Mouse (Mus musculus) liver, embryonic 16.5 days (tissue): ENCODE data around the gene Hist1h2bl. TPM values are rescaled to one million over a fixed set of nuclear protein-coding genes. Genes with fewer than 3 reads are reported as not detected.
A peak's percentile ranks its signal among the peaks of the same experiment; 100 is the strongest.
"Not testable (repeated sequence)": the region's sequence is repeated elsewhere in the genome, so short reads cannot be mapped to it uniquely, and the experiment has no call there.

Source experiments
- ATAC-seq: fragments of 200-750 bp; cut with Nextera tagmentation; 2 replicates; pipeline ENCODE4 v1.8.0; 2017; ENCODE audit warnings: low read depth, mild to moderate bottlenecking, moderate number of reproducible peaks, moderate library complexity
- H3K27ac ChIP-seq: fragments of 300-500 bp; sonication (generic); 2 replicates; pipeline ENCODE4 v1.5.1; 2014; ENCODE audit warnings: mild to moderate bottlenecking, low read length
- H3K27me3 ChIP-seq: fragments of 300-500 bp; sonication (generic); 2 replicates; pipeline ENCODE4 v1.6.1; 2014; ENCODE audit warnings: low read depth, low read length, mixed read lengths; ENCODE audit not compliant: control insufficient read depth, insufficient read depth
- H3K36me3 ChIP-seq: fragments of 300-500 bp; sonication (generic); 2 replicates; pipeline ENCODE4 v1.6.1; 2014; ENCODE audit warnings: mild to moderate bottlenecking; ENCODE audit not compliant: control insufficient read depth, insufficient read depth
- H3K4me1 ChIP-seq: fragments of 300-500 bp; sonication (generic); 2 replicates; pipeline ENCODE4 v1.6.1; 2014; ENCODE audit warnings: low read depth, low read length, mixed read lengths; ENCODE audit not compliant: control insufficient read depth
- H3K4me2 ChIP-seq: fragments of 300-500 bp; sonication (generic); 2 replicates; pipeline ENCODE4 v1.6.1; 2014; ENCODE audit warnings: low read depth, low read length, mixed read lengths
- H3K4me3 ChIP-seq: fragments of 300-500 bp; sonication (generic); 2 replicates; pipeline ENCODE4 v1.5.1; 2014; ENCODE audit warnings: low read depth, mild to moderate bottlenecking, low read length
- H3K9ac ChIP-seq: fragments of 300-500 bp; sonication (generic); 2 replicates; pipeline ENCODE4 v1.6.1; 2014; ENCODE audit warnings: low read depth, low read length
- H3K9me3 ChIP-seq: fragments of 300-500 bp; sonication (generic); replicated peaks from 2 replicates; pipeline ENCODE4 v1.6.1; 2016; ENCODE audit warnings: low read length; ENCODE audit not compliant: control insufficient read depth
- WGBS: fragments of 180-500 bp; shearing (Covaris S2); extraction: QIAGEN DNeasy Blood & Tissue Kit; methylation state at CpG from one replicate; pipeline ENCODE4 v1.1.7; 2014; ENCODE audit not compliant: insufficient replicate concordance; 5-methylcytosine and 5-hydroxymethylcytosine counted together
- polyA plus RNA-seq: library from polyadenylated mRNA; unstranded; fragments of >200 nt; fragmentation: Nextera tagmentation; extraction: Ambion mirVana; gene quantifications from 2 replicates; pipeline ENCODE4 v1.2.1, GENCODE M21; 2015

The Hist1h2bl gene
- polyA plus RNA-seq, 1 experiment from 2014 or later, result 3.5 TPM

- not testable (repeated sequence) for H3K9me3 ChIP-seq, H3K36me3 ChIP-seq, H3K27me3 ChIP-seq
- 1% methylated on average over 9 of the region's 38 CpGs for WGBS
- peak; percentile 5; the same call in 1 of the 2 replicates for ATAC-seq
- Histone ChIP-seq H3K4me2 (peak overlapping the region; percentile 82), H3K9ac (peak overlapping the region; percentile 79), H3K4me1 (peaks cover 30% of the 10 kb centered on the region), H3K27ac (peak overlapping the region; percentile 97), H3K4me3 (peak overlapping the region; percentile 55)
These were observed 823 bp upstream of the Hist1h2bl start for GRCm38 (mm10) chr13:21716540-21717391.

- ATAC-seq, result no peak; the same call in 1 of the 2 replicates
- Histone ChIP-seq H3K27ac (peak overlapping the region; percentile 97), H3K4me2 (peak overlapping the region; percentile 76), H3K4me1 (peaks cover 32% of the 10 kb centered on the region), H3K9ac (peak overlapping the region; percentile 83), H3K4me3 (peak overlapping the region; percentile 55), H3K27me3 (no peaks in the 10 kb centered on the region), H3K9me3 (no peaks in the 10 kb centered on the region), H3K36me3 (no peaks in the 10 kb centered on the region)
- WGBS, result under 1% methylated on average over 22 of the region's 22 CpGs
These were observed 646 bp downstream of the Hist1h2bl start for GRCm38 (mm10) chr13:21715131-21715863.

GRCm38 (mm10) chr13:21714725-21715124 is 1.2 kb downstream of the Hist1h2bl start:
- Histone ChIP-seq H3K9ac (peak overlapping the region; percentile 83), H3K27ac (peak overlapping the region; percentile 97), H3K36me3 (no peaks in the 10 kb centered on the region), H3K4me3 (peak overlapping the region; percentile 55), H3K4me2 (peak overlapping the region; percentile 76), H3K4me1 (peaks cover 27% of the 10 kb centered on the region), H3K9me3 (no peaks in the 10 kb centered on the region), H3K27me3 (no peaks in the 10 kb centered on the region)
- ATAC-seq, result no peak
- under 1% methylated on average over 7 of the region's 7 CpGs for WGBS

- no peaks in the 10 kb centered on the region for H3K36me3 ChIP-seq
- 26% methylated on average over 4 of the region's 4 CpGs for WGBS
- peak overlapping the region; percentile 90 for H3K4me2 ChIP-seq
- peak overlapping the region; percentile 66 for H3K4me3 ChIP-seq
- H3K9ac ChIP-seq, result peak overlapping the region; percentile 69
- H3K27ac ChIP-seq, result no peak overlapping the region
- no peaks in the 10 kb centered on the region for H3K9me3 ChIP-seq
- H3K27me3 ChIP-seq, result no peaks in the 10 kb centered on the region
- peaks cover 19% of the 10 kb centered on the region for H3K4me1 ChIP-seq
- ATAC-seq, result no peak
These were observed 4.2 kb downstream of the Hist1h2bl start for GRCm38 (mm10) chr13:21711698-21712097.

- peak overlapping the region; percentile 15 for H3K27ac ChIP-seq
- WGBS, result 3% methylated on average over 22 of the region's 22 CpGs
- peak; percentile 68 for ATAC-seq
These were observed 5.0 kb downstream of the Hist1h2bl start for GRCm38 (mm10) chr13:21710821-21711525.

GRCm38 (mm10) chr13:21710031-21710711 is 5.8 kb downstream of the Hist1h2bl start:
- peak overlapping the region; percentile 86 for H3K27ac ChIP-seq
- no peaks in the 10 kb centered on the region for H3K27me3 ChIP-seq
- H3K4me1 ChIP-seq, result peaks cover 14% of the 10 kb centered on the region
- ATAC-seq, result peak; percentile 73
- H3K4me2 ChIP-seq, result peak overlapping the region; percentile 63
- peak overlapping the region; percentile 83 for H3K4me3 ChIP-seq
- H3K9ac ChIP-seq, result peak overlapping the region; percentile 77
- WGBS, result under 1% methylated on average over 32 of the region's 32 CpGs
- H3K9me3 ChIP-seq, result no peaks in the 10 kb centered on the region
- no peaks in the 10 kb centered on the region for H3K36me3 ChIP-seq

More at GRCm38 (mm10) chr13:21710821-21711525, 5.0 kb downstream of the Hist1h2bl start:
- peak overlapping the region; percentile 66 for H3K4me3 ChIP-seq
- peaks cover 19% of the 10 kb centered on the region for H3K4me1 ChIP-seq
- H3K9me3 ChIP-seq, result no peaks in the 10 kb centered on the region
- no peaks in the 10 kb centered on the region for H3K36me3 ChIP-seq
- peak overlapping the region; percentile 90 for H3K4me2 ChIP-seq
- no peaks in the 10 kb centered on the region for H3K27me3 ChIP-seq
- peak overlapping the region; percentile 69 for H3K9ac ChIP-seq

GRCm38 (mm10) chr13:21706669-21707068 is 9.3 kb downstream of the Hist1h2bl start:
- ATAC-seq, result no peak
- no peak overlapping the region for H3K4me3 ChIP-seq

GRCm38 (mm10) chr13:21697811-21698210 is 18.1 kb downstream of the Hist1h2bl start, which contains the start of gene Olfr1359:
Olfr1359 (plus strand) TSS chr13:21698111.
- Histone ChIP-seq H3K9me3 (no peaks in the 10 kb centered on the region), H3K4me1 (no peaks in the 10 kb centered on the region), H3K9ac (no peak within 1 kb of the TSS), H3K4me3 (no peak within 1 kb of the TSS), H3K27ac (no peak within 1 kb of the TSS), H3K4me2 (no peak within 1 kb of the TSS), H3K36me3 (no peaks in the 10 kb centered on the region), H3K27me3 (no peaks in the 10 kb centered on the region)
- no peak for ATAC-seq

More at GRCm38 (mm10) chr13:21706669-21707068, 9.3 kb downstream of the Hist1h2bl start:
- H3K27ac ChIP-seq, result no peak overlapping the region
- H3K36me3 ChIP-seq, result no peaks in the 10 kb centered on the region
- no peaks in the 10 kb centered on the region for H3K9me3 ChIP-seq
- H3K4me2 ChIP-seq, result no peak overlapping the region
- no peaks in the 10 kb centered on the region for H3K27me3 ChIP-seq
- peaks cover 7% of the 10 kb centered on the region for H3K4me1 ChIP-seq
- no peak overlapping the region for H3K9ac ChIP-seq
- WGBS, result 53% methylated on average over 4 of the region's 4 CpGs
